Mouse (Mus musculus) heart, adult 2 months (tissue): ENCODE measurements around the gene Ugt1a5. TPM values are rescaled to one million over a fixed set of nuclear protein-coding genes. Genes with fewer than 3 reads are reported as not detected.
A peak's percentile ranks its signal among the peaks of the same experiment; 100 is the strongest.

Experiments
- DNase-seq, 2 experiments: peaks; one replicate each; pipeline ENCODE4 v3.0.0; 2021
- H3K27ac ChIP-seq: fragments of 200-600 bp; 2 replicates; pipeline ENCODE4 v1.8.1; 2022
- H3K27me3 ChIP-seq: fragments of 200-500 bp; 2 replicates; pipeline ENCODE4 v1.6.1; 2012; ENCODE audit warnings: mild to moderate bottlenecking, low read length, inconsistent platforms, mixed read lengths; ENCODE audit not compliant: control insufficient read depth, insufficient read depth
- H3K36me3 ChIP-seq: fragments of 200-500 bp; 2 replicates; pipeline ENCODE4 v1.6.1; 2012; ENCODE audit warnings: low read length, inconsistent platforms; ENCODE audit not compliant: control insufficient read depth, insufficient read depth
- H3K4me1 ChIP-seq: fragments of 200-500 bp; 2 replicates; pipeline ENCODE4 v1.6.1; 2011; ENCODE audit warnings: low read length; ENCODE audit not compliant: control insufficient read depth, insufficient read depth
- H3K4me3 ChIP-seq: fragments of 200-600 bp; 2 replicates; pipeline ENCODE4 v1.8.1; 2022
- H3K79me2 ChIP-seq: fragments of 200-500 bp; replicated peaks from 2 replicates; pipeline ENCODE4 v1.6.1; 2012; ENCODE audit warnings: mild to moderate bottlenecking, inconsistent platforms, low read length, moderate library complexity, mixed read lengths; ENCODE audit not compliant: control insufficient read depth, insufficient read depth
- H3K9ac ChIP-seq: fragments of 200-500 bp; 2 replicates; pipeline ENCODE4 v1.6.1; 2012; ENCODE audit warnings: low read depth, mild to moderate bottlenecking, control low read depth, inconsistent platforms, low read length, mixed read lengths
- CTCF ChIP-seq: fragments of 200-600 bp; IDR thresholded peaks from 2 replicates; pipeline ENCODE4 v1.8.1; 2022; ENCODE audit warnings: antibody characterized with exemption, mild to moderate bottlenecking, moderate library complexity
- EP300 ChIP-seq: fragments of 200-500 bp; IDR thresholded peaks from 2 replicates; pipeline ENCODE4 v1.6.1; 2011; ENCODE audit warnings: low read depth, low read length, control low read depth; ENCODE audit not compliant: insufficient read depth
- POLR2A ChIP-seq: fragments of 200-500 bp; IDR thresholded peaks from 2 replicates; pipeline ENCODE4 v1.6.1; 2011; ENCODE audit warnings: mild to moderate bottlenecking, low read depth, low read length, control low read depth; ENCODE audit not compliant: insufficient read depth
- WGBS: fragments of 180-500 bp; shearing (Covaris S2); methylation state at CpG from one replicate; pipeline ENCODE4 v1.1.7; 2018; 5-methylcytosine and 5-hydroxymethylcytosine counted together
- intact Hi-C: fragments of 180-260 bp; cut with DNase I; formaldehyde crosslinking; loops from one replicate; pipeline ENCODE4 v1.15.1; 2025
- polyA plus RNA-seq: library from polyadenylated mRNA; depleted of rRNA; stranded (reverse); fragments of >200 nt; gene quantifications from 2 replicates; pipeline ENCODE4 v1.2.3, GENCODE M21; 2012
- total RNA-seq, 2 experiments: library from RNA; stranded (reverse); gene quantifications; 2 replicates each; pipeline ENCODE4 v1.2.3; 2021

Gene Ugt1a5
- total and polyA plus RNA-seq, 3 experiments = not detected

DNA sequence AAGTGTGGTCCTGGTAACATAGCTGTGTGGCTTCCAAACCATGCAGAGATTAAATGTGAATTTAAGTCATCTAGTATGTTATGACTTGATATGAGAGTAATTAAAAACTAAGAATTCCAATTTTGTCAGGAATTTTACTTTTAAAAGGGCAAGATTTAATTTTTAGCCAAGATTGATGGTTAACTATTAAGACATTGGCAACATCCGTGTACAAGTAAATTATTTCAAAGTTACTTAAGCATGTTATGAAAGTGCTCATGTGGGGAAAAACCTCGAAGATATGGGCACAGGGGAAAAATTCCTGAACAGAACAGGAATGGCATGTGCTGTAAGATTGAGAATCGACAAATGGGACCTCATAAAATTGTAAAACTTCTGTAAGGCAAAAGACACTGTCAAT, 31.6 kb downstream of the Ugt1a5 start:
- TF ChIP-seq CTCF = no peak
- TF ChIP-seq POLR2A = no peak
- TF ChIP-seq EP300 = no peak
- Histone ChIP-seq H3K4me3 (no peak overlapping the region), H3K27me3 (0 out of 2 replicates have a peak, but pooled peaks cover 1% of the 10 kb centered on the region), H3K9ac (no peak overlapping the region), H3K79me2 (no peaks in the 10 kb centered on the region), H3K27ac (no peak overlapping the region), H3K36me3 (no peaks in the 10 kb centered on the region), H3K4me1 (no peaks in the 10 kb centered on the region)
- intact Hi-C loops = no loop called here
- 63% methylated on average over 3 of the region's 3 CpGs for WGBS
- no peak for DNase-seq

DNA sequence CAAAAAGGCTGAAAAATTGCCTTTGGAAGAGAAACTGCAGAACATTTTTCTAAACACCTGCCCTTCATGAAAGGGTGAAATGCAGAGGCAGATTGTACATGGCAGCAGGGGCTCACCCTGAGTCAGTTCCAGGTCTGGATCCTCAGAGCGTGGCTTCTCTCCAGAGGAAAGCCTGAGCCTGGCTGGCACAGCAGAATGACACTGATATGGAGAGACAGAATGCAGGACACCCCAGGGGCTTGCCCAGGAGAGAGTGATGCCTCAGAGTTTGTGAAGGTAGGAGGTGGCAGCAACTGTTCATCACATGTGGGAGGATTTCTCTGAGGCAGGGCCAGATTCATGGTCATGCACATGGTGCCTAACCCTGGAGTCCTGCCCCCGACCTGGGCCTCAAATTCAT, 34.2 kb downstream of the Ugt1a5 start:
- DNase-seq = no peak
- Histone ChIP-seq H3K4me3 (no peak overlapping the region), H3K79me2 (no peaks in the 10 kb centered on the region), H3K36me3 (no peaks in the 10 kb centered on the region), H3K9ac (no peak overlapping the region), H3K27ac (no peak overlapping the region), H3K4me1 (no peaks in the 10 kb centered on the region), H3K27me3 (0 out of 2 replicates have a peak, but pooled peaks cover 1% of the 10 kb centered on the region)
- TF ChIP-seq EP300 = no peak
- TF ChIP-seq CTCF = no peak
- no peak for TF ChIP-seq POLR2A
- WGBS = 46% methylated on average over 2 of the region's 2 CpGs
- intact Hi-C loops = no loop called here

DNA sequence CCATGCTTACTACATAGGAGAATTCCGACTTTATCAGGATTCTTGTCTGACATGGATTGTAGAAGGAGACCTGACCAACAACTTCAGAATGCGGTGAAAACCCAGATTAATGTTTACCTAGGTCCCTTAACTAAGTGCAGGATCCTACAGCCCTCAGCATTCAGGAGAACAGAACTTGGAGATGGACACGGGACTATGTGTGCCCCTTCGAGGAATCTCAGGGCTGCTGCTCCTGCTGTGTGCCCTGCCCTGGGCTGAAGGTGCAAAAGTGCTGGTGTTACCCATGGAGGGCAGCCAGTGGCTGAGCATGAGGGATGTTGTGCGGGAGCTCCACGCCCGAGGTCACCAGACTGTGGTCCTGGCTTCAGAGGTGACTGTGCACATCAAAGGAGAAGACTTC, 34.6 kb downstream of the Ugt1a5 start, which contains the start of gene Ugt1a2:
Ugt1a2 (plus strand) TSS at position 146 of the 400 bp plus-strand sequence.
- no peak for DNase-seq
- Histone ChIP-seq H3K27ac (no peak within 1 kb of the TSS), H3K36me3 (no peaks in the 10 kb centered on the region), H3K79me2 (no peaks in the 10 kb centered on the region), H3K4me1 (no peaks in the 10 kb centered on the region), H3K27me3 (0 out of 2 replicates have a peak, but pooled peaks cover 1% of the 10 kb centered on the region), H3K4me3 (no peak within 1 kb of the TSS), H3K9ac (no peak within 1 kb of the TSS)
- intact Hi-C loops = no loop called here
- WGBS = 75% methylated on average over 7 of the region's 7 CpGs
- TF ChIP-seq EP300 = no peak

DNA sequence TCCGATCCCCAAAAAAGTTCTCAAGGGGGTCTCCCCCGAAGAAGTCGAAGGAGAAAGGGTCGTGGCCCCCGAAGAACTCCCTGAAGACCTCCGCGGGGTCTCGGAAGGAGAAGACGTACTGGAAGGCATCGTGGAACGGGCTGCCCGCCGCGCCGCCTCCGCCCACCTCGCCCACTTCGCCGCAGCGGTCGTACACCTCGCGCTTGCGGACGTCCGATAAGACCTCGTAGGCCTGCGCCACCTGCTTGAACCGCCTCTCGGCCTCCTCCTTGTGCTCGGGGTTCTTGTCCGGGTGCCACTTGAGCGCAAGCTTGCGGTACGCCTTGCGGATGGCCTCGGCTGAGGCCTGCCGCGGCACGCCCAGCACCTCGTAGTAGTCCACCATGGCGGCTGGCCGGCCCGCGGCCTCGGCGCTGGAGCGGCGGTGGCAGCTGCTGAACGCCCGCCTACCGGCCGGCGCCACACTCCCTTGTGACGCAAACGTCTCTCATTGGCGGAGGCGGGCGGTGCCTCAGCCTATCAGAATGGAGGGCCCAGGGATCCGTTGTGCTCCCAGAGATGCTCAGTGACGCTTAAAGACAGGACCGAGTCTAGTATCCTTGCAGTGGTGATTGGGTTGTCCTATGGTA, 39.6 kb downstream of the Ugt1a5 start, which contains the start of gene Dnajb3:
Dnajb3 (minus strand) TSS at position 489 of the 629 bp plus-strand sequence.
- H3K9ac ChIP-seq = peak within 1 kb of the TSS; percentile 71
- 6% methylated on average over 62 of the region's 62 CpGs for WGBS
- H3K4me1 ChIP-seq = no peaks in the 10 kb centered on the region
- TF ChIP-seq EP300 (no peak), POLR2A (no peak), CTCF (no peak)
- DNase-seq = peak; percentile 68 to 76
- no peaks in the 10 kb centered on the region for H3K79me2 ChIP-seq
- no peaks in the 10 kb centered on the region for H3K27me3 ChIP-seq
- H3K27ac ChIP-seq = no peak within 1 kb of the TSS
- peak within 1 kb of the TSS; percentile 48 for H3K4me3 ChIP-seq
- intact Hi-C loops = no loop called here
- H3K36me3 ChIP-seq = no peaks in the 10 kb centered on the region

DNA sequence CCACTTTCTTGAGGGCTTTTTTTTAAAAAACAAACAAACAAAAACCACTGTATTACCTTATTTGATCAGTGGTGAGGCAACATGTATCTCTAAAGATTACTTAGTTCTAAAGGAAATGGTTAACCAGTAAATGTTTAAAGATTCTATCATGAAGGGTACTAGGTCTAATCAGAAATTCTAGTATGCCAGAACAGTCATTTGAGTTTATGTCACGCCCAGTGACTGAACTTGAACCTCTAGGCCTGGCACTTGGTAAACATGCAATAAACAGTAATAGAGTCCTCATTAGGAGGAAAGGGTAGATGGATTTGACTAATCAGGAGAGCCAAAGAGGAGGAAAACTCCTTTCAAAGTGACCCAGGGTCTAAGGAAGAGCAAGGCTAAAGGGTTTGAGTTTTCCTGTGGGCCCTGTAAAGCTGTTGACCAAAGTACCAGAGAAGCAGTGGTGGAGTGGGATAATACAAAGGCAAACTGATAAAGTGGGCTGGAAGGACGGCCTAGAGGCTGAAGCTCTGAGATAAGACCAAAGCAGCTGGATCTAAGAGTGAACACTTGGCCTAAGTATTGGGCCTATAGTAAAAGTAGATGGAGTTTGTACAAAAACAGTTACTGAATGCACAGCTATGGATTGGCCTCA, 41.1 kb downstream of the Ugt1a5 start:
- no peaks in the 10 kb centered on the region for H3K4me1 ChIP-seq
- H3K79me2 ChIP-seq = no peaks in the 10 kb centered on the region
- no peaks in the 10 kb centered on the region for H3K36me3 ChIP-seq
- TF ChIP-seq POLR2A (no peak), EP300 (no peak), CTCF (no peak)
- 70% methylated on average over 2 of the region's 2 CpGs for WGBS
- H3K27ac ChIP-seq = no peak overlapping the region
- no peak for DNase-seq
- no peak overlapping the region for H3K9ac ChIP-seq
- no peak overlapping the region for H3K4me3 ChIP-seq
- intact Hi-C loops = no loop called here
- no peaks in the 10 kb centered on the region for H3K27me3 ChIP-seq

DNA sequence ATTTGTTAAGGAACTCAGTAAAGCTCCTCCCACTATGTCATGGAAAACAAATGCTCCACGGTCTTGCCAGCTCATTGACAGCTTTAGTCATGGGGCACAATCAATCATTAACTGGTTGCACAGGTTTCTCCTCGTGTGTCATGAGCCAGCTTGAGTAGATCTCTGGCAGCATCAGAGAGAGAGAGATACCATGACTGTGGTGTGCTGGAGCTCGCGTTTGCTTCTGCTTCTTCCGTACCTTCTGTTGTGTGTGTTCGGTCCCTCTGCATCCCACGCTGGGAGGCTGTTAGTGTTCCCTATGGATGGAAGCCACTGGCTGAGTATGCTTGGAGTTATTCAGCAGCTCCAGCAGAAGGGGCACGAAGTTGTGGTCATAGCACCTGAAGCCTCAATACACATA, 46.0 kb downstream of the Ugt1a5 start, which contains the start of gene Ugt1a1:
Ugt1a1 (plus strand) TSS at position 148 of the 400 bp plus-strand sequence.
- TF ChIP-seq POLR2A (no peak), CTCF (no peak), EP300 (no peak)
- Histone ChIP-seq H3K79me2 (no peaks in the 10 kb centered on the region), H3K27me3 (no peaks in the 10 kb centered on the region), H3K9ac (no peak within 1 kb of the TSS), H3K4me1 (no peaks in the 10 kb centered on the region), H3K27ac (no peak within 1 kb of the TSS), H3K4me3 (no peak within 1 kb of the TSS), H3K36me3 (no peaks in the 10 kb centered on the region)
- intact Hi-C loops = no loop called here
- DNase-seq = peak in 1 of 2 experiments; percentile 21
- 61% methylated on average over 8 of the region's 8 CpGs for WGBS
